Mouse (Mus musculus): ENCODE measurements around the gene Tada3. TPM values are rescaled to one million over a fixed set of nuclear protein-coding genes. Genes with fewer than 3 reads are reported as not detected.

Tada3 gene
- polyA plus RNA-seq, 1 experiment: 42.3 TPM

DNA sequence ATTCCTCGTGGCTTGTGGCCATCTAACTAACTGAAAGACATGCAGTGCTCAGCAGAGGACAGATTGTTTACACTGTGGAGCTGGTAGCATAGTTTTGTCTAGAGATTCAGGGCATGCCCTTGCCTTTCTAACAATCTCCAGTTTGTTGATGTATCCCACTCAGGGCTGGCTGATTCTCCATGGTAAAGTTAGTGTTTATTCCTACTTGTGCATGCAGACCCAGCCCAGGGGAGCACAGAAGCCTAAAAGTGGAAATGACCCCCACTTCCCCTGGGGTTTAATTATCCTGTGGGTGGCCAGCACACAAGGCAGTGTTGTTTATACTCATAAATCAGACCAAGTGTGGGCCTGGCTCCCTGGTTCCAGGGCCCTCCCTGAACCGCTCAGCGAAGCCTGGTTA, 8.3 kb upstream of the Tada3 start:
- H3K27me3 ChIP-seq (ENCODE audit: control insufficient read depth, insufficient read depth, low read length): no peaks in the 10 kb centered on the region
- no peak overlapping the region for H3K27ac ChIP-seq (ENCODE audit: control insufficient read depth, insufficient read depth, low read depth, low read length)
- no peak overlapping the region for H3K4me3 ChIP-seq (ENCODE audit: control insufficient read depth, low read depth, low read length)
- H3K36me3 ChIP-seq (ENCODE audit: control insufficient read depth, insufficient read depth, low read length): peaks cover 4% of the 10 kb centered on the region
- TF ChIP-seq CTCF (IDR thresholded peaks at IDR 0.05; ENCODE audit: control insufficient read depth, insufficient read depth, insufficient replicate concordance, low read depth, low read length) (no peak), POLR2A (IDR thresholded peaks at IDR 0.05; ENCODE audit: control insufficient read depth, low read depth, low read length) (no peak)
- no peaks in the 10 kb centered on the region for H3K4me1 ChIP-seq (ENCODE audit: control insufficient read depth, insufficient read depth, low read length)

DNA sequence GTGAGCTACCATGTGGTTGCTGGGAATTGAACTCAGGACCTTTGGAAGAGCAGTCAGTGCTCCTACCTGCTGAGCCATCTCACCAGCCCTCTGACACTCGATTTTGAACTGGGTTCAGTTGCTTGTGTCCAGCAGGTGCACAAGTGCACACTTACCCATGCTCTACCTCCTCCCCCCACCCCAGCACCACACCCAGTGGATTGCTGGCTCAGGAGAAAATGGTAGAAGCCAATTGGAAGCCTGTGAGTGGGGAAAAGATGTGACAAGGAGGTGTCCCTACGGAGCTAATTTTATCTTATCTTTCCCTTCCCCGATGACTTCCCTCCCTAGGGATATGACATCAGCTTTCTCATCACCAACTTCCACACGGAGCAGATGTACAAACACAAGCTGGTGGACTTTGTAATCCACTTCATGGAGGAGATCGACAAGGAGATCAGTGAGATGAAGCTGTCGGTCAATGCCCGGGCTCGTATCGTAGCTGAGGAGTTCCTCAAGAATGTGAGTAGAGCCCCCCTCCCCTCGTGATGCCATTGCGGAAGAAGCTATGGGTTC, 7.6 kb upstream of the Tada3 start:
- no peaks in the 10 kb centered on the region for H3K27me3 ChIP-seq (ENCODE audit: control insufficient read depth, insufficient read depth, low read length)
- H3K36me3 ChIP-seq (ENCODE audit: control insufficient read depth, insufficient read depth, low read length): peaks cover 4% of the 10 kb centered on the region
- no peak overlapping the region for H3K27ac ChIP-seq (ENCODE audit: control insufficient read depth, insufficient read depth, low read depth, low read length)
- H3K4me1 ChIP-seq (ENCODE audit: control insufficient read depth, insufficient read depth, low read length): no peaks in the 10 kb centered on the region
- no peak overlapping the region for H3K4me3 ChIP-seq (ENCODE audit: control insufficient read depth, low read depth, low read length)
- TF ChIP-seq CTCF (IDR thresholded peaks at IDR 0.05; ENCODE audit: control insufficient read depth, insufficient read depth, insufficient replicate concordance, low read depth, low read length) (no peak), POLR2A (IDR thresholded peaks at IDR 0.05; ENCODE audit: control insufficient read depth, low read depth, low read length) (no peak)

DNA sequence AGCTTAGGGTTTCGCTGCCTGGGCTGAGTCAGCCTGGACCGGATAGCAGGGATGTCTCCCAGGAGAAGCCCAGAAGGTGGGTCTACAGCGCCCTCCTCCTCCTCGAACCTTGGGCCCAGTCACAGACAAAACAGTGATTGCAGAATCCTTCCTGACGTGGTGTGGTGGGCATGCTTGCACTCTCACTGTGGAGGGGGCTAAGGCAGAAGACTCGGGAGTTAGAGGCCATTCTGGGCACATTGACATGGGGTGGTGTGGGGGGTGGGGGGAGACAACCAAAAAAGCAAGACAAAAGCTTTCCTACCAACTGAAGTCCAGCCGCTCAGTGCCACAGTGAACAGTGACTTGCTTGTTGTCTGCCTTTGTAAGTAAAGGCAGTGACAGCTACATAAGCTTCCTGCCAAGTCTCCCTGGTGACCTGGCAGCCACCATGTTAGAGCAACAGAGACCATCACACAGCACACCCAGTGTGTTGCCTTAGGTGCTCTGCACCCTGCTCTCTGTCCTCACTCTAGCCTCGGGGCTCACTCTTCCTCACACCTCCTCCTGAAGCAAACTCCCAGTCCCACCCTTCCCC, 6.8 kb upstream of the Tada3 start:
- Histone ChIP-seq H3K36me3 (ENCODE audit: control insufficient read depth, insufficient read depth, low read length) (peaks cover 4% of the 10 kb centered on the region), H3K27me3 (ENCODE audit: control insufficient read depth, insufficient read depth, low read length) (no peaks in the 10 kb centered on the region), H3K4me1 (ENCODE audit: control insufficient read depth, insufficient read depth, low read length) (no peaks in the 10 kb centered on the region), H3K4me3 (ENCODE audit: control insufficient read depth, low read depth, low read length) (no peak overlapping the region), H3K27ac (ENCODE audit: control insufficient read depth, insufficient read depth, low read depth, low read length) (no peak overlapping the region)
- TF ChIP-seq CTCF (IDR thresholded peaks at IDR 0.05; ENCODE audit: control insufficient read depth, insufficient read depth, insufficient replicate concordance, low read depth, low read length): no peak
- no peak for TF ChIP-seq POLR2A (IDR thresholded peaks at IDR 0.05; ENCODE audit: control insufficient read depth, low read depth, low read length)

DNA sequence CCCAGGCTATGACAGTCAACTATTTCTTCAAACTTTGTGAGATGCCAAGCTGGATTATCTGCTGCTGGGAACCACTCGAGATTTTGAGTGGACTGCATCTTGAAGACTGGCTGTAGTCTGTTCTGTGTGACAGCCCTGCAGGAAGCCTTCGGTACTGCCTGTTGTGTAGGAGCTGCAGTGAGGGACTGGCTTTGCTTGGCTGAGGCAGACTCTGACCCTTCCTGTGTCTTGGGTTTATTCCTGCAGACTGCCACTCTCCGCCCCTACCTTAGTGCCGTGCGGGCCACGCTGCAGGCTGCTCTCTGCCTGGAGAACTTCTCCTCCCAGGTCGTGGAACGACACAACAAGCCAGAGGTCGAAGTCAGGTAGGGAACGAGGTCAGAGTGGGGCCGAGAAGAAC, 2.8 kb upstream of the Tada3 start:
- Histone ChIP-seq H3K4me1 (ENCODE audit: control insufficient read depth, insufficient read depth, low read length) (peaks cover 7% of the 10 kb centered on the region), H3K4me3 (ENCODE audit: control insufficient read depth, low read depth, low read length) (no peak overlapping the region), H3K27ac (ENCODE audit: control insufficient read depth, insufficient read depth, low read depth, low read length) (no peak overlapping the region), H3K36me3 (ENCODE audit: control insufficient read depth, insufficient read depth, low read length) (peaks cover 2% of the 10 kb centered on the region), H3K27me3 (ENCODE audit: control insufficient read depth, insufficient read depth, low read length) (no peaks in the 10 kb centered on the region)
- no peak for TF ChIP-seq POLR2A (IDR thresholded peaks at IDR 0.05; ENCODE audit: control insufficient read depth, low read depth, low read length)
- TF ChIP-seq CTCF (IDR thresholded peaks at IDR 0.05; ENCODE audit: control insufficient read depth, insufficient read depth, insufficient replicate concordance, low read depth, low read length): no peak

DNA sequence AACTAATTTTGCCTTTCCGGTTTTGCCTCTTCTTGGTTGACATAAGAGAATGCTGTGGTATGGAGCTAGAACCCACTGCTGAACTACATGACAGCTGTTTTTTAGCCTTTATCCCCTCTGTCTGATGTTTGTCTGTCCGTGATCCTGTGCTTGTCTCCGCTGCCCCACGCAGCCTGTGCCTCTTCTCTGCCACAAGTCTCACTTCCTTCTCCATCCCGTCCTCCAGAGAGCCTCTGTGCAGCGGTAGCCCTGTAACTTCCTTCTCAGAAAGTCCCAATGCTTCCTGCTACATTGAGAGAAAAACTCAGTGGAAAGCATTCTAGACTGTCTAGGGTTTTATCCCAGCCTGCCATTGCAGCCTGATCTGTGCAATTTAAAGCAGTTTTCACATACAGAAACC, 1.6 kb upstream of the Tada3 start:
- H3K4me3 ChIP-seq (ENCODE audit: control insufficient read depth, low read depth, low read length): no peak overlapping the region
- no peak overlapping the region for H3K27ac ChIP-seq (ENCODE audit: control insufficient read depth, insufficient read depth, low read depth, low read length)
- H3K4me1 ChIP-seq (ENCODE audit: control insufficient read depth, insufficient read depth, low read length): peaks cover 7% of the 10 kb centered on the region
- TF ChIP-seq POLR2A (IDR thresholded peaks at IDR 0.05; ENCODE audit: control insufficient read depth, low read depth, low read length) (no peak), CTCF (IDR thresholded peaks at IDR 0.05; ENCODE audit: control insufficient read depth, insufficient read depth, insufficient replicate concordance, low read depth, low read length) (no peak)
- peaks cover 2% of the 10 kb centered on the region for H3K36me3 ChIP-seq (ENCODE audit: control insufficient read depth, insufficient read depth, low read length)
- H3K27me3 ChIP-seq (ENCODE audit: control insufficient read depth, insufficient read depth, low read length): no peaks in the 10 kb centered on the region

DNA sequence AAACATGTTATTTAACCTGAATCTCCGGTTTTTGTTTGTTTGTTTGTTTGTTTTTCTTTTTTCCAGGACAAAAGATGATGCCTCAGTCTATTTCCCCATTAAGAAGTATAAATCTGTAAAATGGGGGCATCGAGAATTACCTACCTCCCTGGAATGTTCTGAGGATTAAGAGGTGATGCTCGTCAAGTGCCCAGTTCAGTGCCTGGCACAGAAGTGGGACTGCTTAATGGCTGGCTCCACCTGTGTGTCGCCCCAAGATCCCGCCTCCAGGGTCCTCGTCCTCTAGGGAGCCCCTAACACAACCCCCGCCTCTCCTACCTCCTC, 549 bp downstream of the Tada3 start:
- Histone ChIP-seq H3K27ac (ENCODE audit: control insufficient read depth, insufficient read depth, low read depth, low read length) (peak overlapping the region; percentile 99), H3K36me3 (ENCODE audit: control insufficient read depth, insufficient read depth, low read length) (peaks cover 9% of the 10 kb centered on the region), H3K27me3 (ENCODE audit: control insufficient read depth, insufficient read depth, low read length) (no peaks in the 10 kb centered on the region), H3K4me3 (ENCODE audit: control insufficient read depth, low read depth, low read length) (peak overlapping the region; percentile 89), H3K4me1 (ENCODE audit: control insufficient read depth, insufficient read depth, low read length) (peaks cover 7% of the 10 kb centered on the region)
- TF ChIP-seq CTCF (IDR thresholded peaks at IDR 0.05; ENCODE audit: control insufficient read depth, insufficient read depth, insufficient replicate concordance, low read depth, low read length) (no peak), POLR2A (IDR thresholded peaks at IDR 0.05; ENCODE audit: control insufficient read depth, low read depth, low read length) (no peak)

DNA sequence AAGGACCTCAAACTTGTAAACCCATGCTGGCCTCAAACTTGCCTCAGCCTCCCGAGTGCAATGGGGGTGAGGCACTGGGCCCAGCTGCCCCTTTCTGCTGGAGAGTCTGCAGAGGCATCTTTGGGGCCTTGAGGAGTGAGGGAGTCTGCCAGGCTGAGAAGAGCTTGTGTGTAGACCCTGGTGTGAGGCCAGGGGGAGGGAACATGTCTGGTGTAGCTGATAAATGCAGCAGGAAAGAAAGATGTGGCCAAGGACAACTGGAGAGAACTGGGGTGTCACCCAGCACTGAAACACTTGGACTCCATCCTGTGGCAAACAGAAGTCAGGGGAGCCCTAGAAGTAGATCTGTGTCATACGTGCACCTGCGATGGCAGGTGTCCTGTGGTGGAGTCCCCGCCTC, 4.2 kb downstream of the Tada3 start:
- H3K4me3 ChIP-seq (ENCODE audit: control insufficient read depth, low read depth, low read length): no peak overlapping the region
- no peak overlapping the region for H3K27ac ChIP-seq (ENCODE audit: control insufficient read depth, insufficient read depth, low read depth, low read length)
- TF ChIP-seq CTCF (IDR thresholded peaks at IDR 0.05; ENCODE audit: control insufficient read depth, insufficient read depth, insufficient replicate concordance, low read depth, low read length): no peak
- no peak for TF ChIP-seq POLR2A (IDR thresholded peaks at IDR 0.05; ENCODE audit: control insufficient read depth, low read depth, low read length)
- peaks cover 2% of the 10 kb centered on the region for H3K4me1 ChIP-seq (ENCODE audit: control insufficient read depth, insufficient read depth, low read length)
- peaks cover 9% of the 10 kb centered on the region for H3K36me3 ChIP-seq (ENCODE audit: control insufficient read depth, insufficient read depth, low read length)
- no peaks in the 10 kb centered on the region for H3K27me3 ChIP-seq (ENCODE audit: control insufficient read depth, insufficient read depth, low read length)

All from testis, adult 2 months (tissue).